ENCODE assay signal across 8 mouse cellular contexts in genomic region chr2:102943983-102944382, GRCm38 (mm10). TPM values are rescaled to one million over a fixed set of nuclear protein-coding genes. Genes with fewer than 3 reads are reported as not detected.
DNase-seq lines count a peak whose midpoint lies in the region; ATAC-seq and TF ChIP-seq lines count a peak whose summit lies in the region.

No protein-coding gene starts in this region.

- no peak overlapping the region for H3K9ac ChIP-seq in limb, embryonic 12.5 days (replicated peaks)
- no peak overlapping the region for H3K9ac ChIP-seq in liver, embryonic 14.5 days (replicated peaks)
- H3K9ac ChIP-seq in neural tube, embryonic 13.5 days = no peak overlapping the region

- WGBS in limb, embryonic 12.5 days = 41% methylated on average over 6 of the region's 6 CpGs
- 39% methylated on average over 6 of the region's 6 CpGs for WGBS in limb, embryonic 10.5 days
- WGBS in embryonic facial prominence, embryonic 10.5 days = 38% methylated on average over 6 of the region's 6 CpGs
- 26% methylated on average over 6 of the region's 6 CpGs for WGBS in liver, embryonic 14.5 days (ENCODE audit: insufficient replicate concordance)
- 44% methylated on average over 6 of the region's 6 CpGs for WGBS in neural tube, embryonic 13.5 days

- no peak for TF ChIP-seq EP300 in liver, embryonic 14.5 days (IDR thresholded peaks at IDR 0.05; ENCODE audit: low read depth)

- peaks cover 17% of the 10 kb centered on the region; the same call in 1 of the 2 replicates for H3K4me1 ChIP-seq in limb, embryonic 12.5 days (replicated peaks)
- H3K4me1 ChIP-seq in limb, embryonic 10.5 days = peaks cover 28% of the 10 kb centered on the region
- H3K4me1 ChIP-seq in embryonic facial prominence, embryonic 10.5 days = peaks cover 44% of the 10 kb centered on the region
- H3K4me1 ChIP-seq in liver, embryonic 14.5 days (replicated peaks; ENCODE audit: control insufficient read depth in 2 of 2, insufficient read depth in 2 of 2, low read length in 1 of 2) = peaks cover 0 to 2% of the 10 kb centered on the region in 2 experiments; a peak in 1 of 4 replicates
- H3K4me1 ChIP-seq in neural tube, embryonic 13.5 days (replicated peaks) = peaks cover 18% of the 10 kb centered on the region

- H3K27ac ChIP-seq in limb, embryonic 12.5 days = no peak overlapping the region
- no peak overlapping the region for H3K27ac ChIP-seq in limb, embryonic 10.5 days
- H3K27ac ChIP-seq in embryonic facial prominence, embryonic 10.5 days (replicated peaks) = peak overlapping the region; percentile 68; the same call in 1 of the 2 replicates
- no peak overlapping the region for H3K27ac ChIP-seq in liver, embryonic 14.5 days
- H3K27ac ChIP-seq in neural tube, embryonic 13.5 days (replicated peaks) = no peak overlapping the region

- H3K36me3 ChIP-seq in limb, embryonic 12.5 days = no peaks in the 10 kb centered on the region
- no peaks in the 10 kb centered on the region for H3K36me3 ChIP-seq in limb, embryonic 10.5 days
- no peaks in the 10 kb centered on the region for H3K36me3 ChIP-seq in embryonic facial prominence, embryonic 10.5 days (replicated peaks)
- no peaks in the 10 kb centered on the region for H3K36me3 ChIP-seq in liver, embryonic 14.5 days (replicated peaks; ENCODE audit: control insufficient read depth, insufficient read depth, low read depth)
- H3K36me3 ChIP-seq in neural tube, embryonic 13.5 days = no peaks in the 10 kb centered on the region

- intact Hi-C loops in heart, postnatal 10 days (cut with DNase I) = no loop called here

- H3K4me3 ChIP-seq in limb, embryonic 12.5 days (replicated peaks) = no peak overlapping the region
- no peak overlapping the region for H3K4me3 ChIP-seq in limb, embryonic 10.5 days
- no peak overlapping the region for H3K4me3 ChIP-seq in embryonic facial prominence, embryonic 10.5 days
- no peak overlapping the region for H3K4me3 ChIP-seq in liver, embryonic 14.5 days (ENCODE audit: insufficient read depth in 1 of 2, low read depth in 2 of 2, low read length in 2 of 2)
- H3K4me3 ChIP-seq in neural tube, embryonic 13.5 days = no peak overlapping the region

- no peaks in the 10 kb centered on the region for H3K9me3 ChIP-seq in limb, embryonic 12.5 days
- no peaks in the 10 kb centered on the region for H3K9me3 ChIP-seq in limb, embryonic 10.5 days (replicated peaks)
- H3K9me3 ChIP-seq in embryonic facial prominence, embryonic 10.5 days = no peaks in the 10 kb centered on the region
- no peaks in the 10 kb centered on the region for H3K9me3 ChIP-seq in liver, embryonic 14.5 days (ENCODE audit: control insufficient read depth, low read length)
- no peaks in the 10 kb centered on the region for H3K9me3 ChIP-seq in neural tube, embryonic 13.5 days

- no peak for DNase-seq in limb, embryonic 10.5 days (ENCODE audit: low spot score)
- peak; percentile 49 for DNase-seq in embryonic facial prominence, embryonic 10.5 days (ENCODE audit: low spot score)
- DNase-seq in heart, postnatal 10 days = peak; percentile 29 to 52
- DNase-seq in liver, embryonic 14.5 days (ENCODE audit: low read depth in 3 of 3, low spot score in 3 of 3) = peak; percentile 23 to 48 (median 38)
- DNase-seq in thymus, postnatal 0 days (ENCODE audit: low spot score) = no peak

- H3K4me2 ChIP-seq in limb, embryonic 12.5 days = no peak overlapping the region
- H3K4me2 ChIP-seq in liver, embryonic 14.5 days (ENCODE audit: low read depth) = no peak overlapping the region
- no peak overlapping the region for H3K4me2 ChIP-seq in neural tube, embryonic 13.5 days

- peak; percentile 47 for ATAC-seq in limb, embryonic 12.5 days (ENCODE audit: insufficient number of reproducible peaks, insufficient read depth, low FRiP score, low TSS enrichment, low read depth)
- no peak for ATAC-seq in liver, embryonic 14.5 days (ENCODE audit: insufficient read depth)
- peak; percentile 67 for ATAC-seq in neural tube, embryonic 13.5 days (ENCODE audit: low read depth)
- no peak for ATAC-seq in inflammation-experienced regulatory T-cells, adult 6 months

- TF ChIP-seq CTCF in liver, embryonic 14.5 days (IDR thresholded peaks at IDR 0.05; ENCODE audit: low read depth) = no peak

- peaks cover 5% of the 10 kb centered on the region for H3K27me3 ChIP-seq in limb, embryonic 12.5 days
- no peaks in the 10 kb centered on the region for H3K27me3 ChIP-seq in limb, embryonic 10.5 days (ENCODE audit: low read depth, poor library complexity, severe bottlenecking)
- H3K27me3 ChIP-seq in embryonic facial prominence, embryonic 10.5 days (replicated peaks; ENCODE audit: low read depth, poor library complexity, severe bottlenecking) = no peaks in the 10 kb centered on the region
- H3K27me3 ChIP-seq in liver, embryonic 14.5 days (ENCODE audit: control insufficient read depth, insufficient read depth, low read length) = no peaks in the 10 kb centered on the region
- no peaks in the 10 kb centered on the region; the same call in 1 of the 2 replicates for H3K27me3 ChIP-seq in neural tube, embryonic 13.5 days

RNA-seq across cellular contexts. Expression of gene Cd44, which starts 42.5 kb away (rescaled TPM):
- 2.9 and 3.3 TPM in 2 replicates for polyA plus RNA-seq in limb, embryonic 12.5 days (2016; fragmentation: Nextera tagmentation; extraction: Ambion mirVana)
- polyA plus RNA-seq in limb, embryonic 10.5 days (2016; fragmentation: Nextera tagmentation; extraction: Ambion mirVana) = 3.2 and 3.4 TPM in 2 replicates
- polyA plus RNA-seq in embryonic facial prominence, embryonic 10.5 days (2016; fragmentation: Nextera tagmentation; extraction: Ambion mirVana) = 2.2 and 2.5 TPM in 2 replicates
- 10 to 100 TPM; 19.8 to 22.7 TPM for total RNA-seq in heart, postnatal 10 days (2021)
- 8.4 and 9.2 TPM in 2 replicates for polyA plus RNA-seq in liver, embryonic 14.5 days (2012; rRNA removed)
- polyA plus RNA-seq in liver, embryonic 14.5 days (2014; fragmentation: Nextera tagmentation; extraction: Ambion mirVana) = 15.5 and 16.2 TPM in 2 replicates
- polyA plus RNA-seq in neural tube, embryonic 13.5 days (2015; fragmentation: Nextera tagmentation; extraction: Ambion mirVana) = 7.0 and 7.3 TPM in 2 replicates
- 100 to 1,000 TPM in 1 of 3 experiments, 10 to 100 TPM in 2; 91.0 to 119 (median 94.0) TPM for polyA plus RNA-seq in inflammation-experienced regulatory T-cells, adult 6 months (2017; shearing (Covaris generic))
- polyA plus RNA-seq in thymus, postnatal 0 days (2015; fragmentation: Nextera tagmentation; extraction: Ambion mirVana) = 10.5 and 11.6 TPM in 2 replicates

Comparison
In these comparisons a context has a peak if more than half of its experiments do, and no peak if none do; other contexts are left out.
1. ATAC-seq: peak in limb, embryonic 12.5 days (single experiment) and neural tube, embryonic 13.5 days (single experiment); none in liver, embryonic 14.5 days (single experiment) and inflammation-experienced regulatory T-cells, adult 6 months (single experiment).
2. DNase-seq: peak in embryonic facial prominence, embryonic 10.5 days (single experiment), heart, postnatal 10 days (2 of 2) and liver, embryonic 14.5 days (3 of 3); none in limb, embryonic 10.5 days (single experiment) and thymus, postnatal 0 days (single experiment).